Mouse (Mus musculus) liver, adult 2 months (tissue): ENCODE data around the gene Cryba2.
A peak's percentile ranks its signal among the peaks of the same experiment; 100 is the strongest.

Experiments
- CTCF ChIP-seq: fragments of 200-500 bp; IDR thresholded peaks from 2 replicates; pipeline ENCODE4 v1.5.1; 2011; ENCODE audit warnings: low read depth, low read length, control low read depth
- POLR2A ChIP-seq: fragments of 200-500 bp; IDR thresholded peaks from 2 replicates; pipeline ENCODE4 v1.6.1; 2011; ENCODE audit warnings: low read length, control low read depth; ENCODE audit not compliant: insufficient read depth; ENCODE audit errors: extremely low read depth

GRCm38 (mm10) chr1:74926721-74927120, 33.8 kb upstream of the Cryba2 start:
- TF ChIP-seq POLR2A (no peak), CTCF (peak; percentile 98)
